Mouse (Mus musculus) testis, adult 2 months (tissue): ENCODE results near the gene Gm11562.

ENCODE experiments used
- CTCF ChIP-seq: fragments of 200-500 bp; IDR thresholded peaks from 2 replicates; pipeline ENCODE4 v1.5.1; 2012; ENCODE audit warnings: low read depth, mild to moderate bottlenecking, inconsistent platforms, low read length, moderate library complexity; ENCODE audit not compliant: control insufficient read depth, insufficient read depth, insufficient replicate concordance
- POLR2A ChIP-seq: fragments of 200-500 bp; IDR thresholded peaks from 2 replicates; pipeline ENCODE4 v1.6.1; 2012; ENCODE audit warnings: low read depth, mild to moderate bottlenecking, inconsistent platforms, low read length, moderate library complexity; ENCODE audit not compliant: control insufficient read depth

- no peak for TF ChIP-seq POLR2A
- TF ChIP-seq CTCF, result no peak
Measured at GRCm38 (mm10) chr11:99646444-99646843, 26.2 kb upstream of the Gm11562 start.
